Mouse (Mus musculus) ES-Bruce4 (cell line): Measurements from ENCODE around the gene Phkg1.
"Not testable (repeated sequence)": the region's sequence is repeated elsewhere in the genome, so short reads cannot be mapped to it uniquely, and the experiment has no call there.

Experiments used
- CTCF ChIP-seq: IDR thresholded peaks from one replicate; pipeline ENCODE4 v1.8.1; 2011; ENCODE audit warnings: low read depth, low read length
- POLR2A ChIP-seq: IDR thresholded peaks from one replicate; pipeline ENCODE4 v1.8.1; 2011; ENCODE audit warnings: low read length; ENCODE audit not compliant: insufficient read depth

- not testable (repeated sequence) for TF ChIP-seq CTCF, POLR2A
Observed at GRCm38 (mm10) chr5:129890390-129890789, 8.0 kb downstream of the Phkg1 start.
